Mouse (Mus musculus) midbrain, embryonic 10.5 days (tissue): ENCODE data around the gene Kcnk2. TPM values are rescaled to one million over a fixed set of nuclear protein-coding genes. Genes with fewer than 3 reads are reported as not detected.

Experiments used
- DNase-seq: peaks from one replicate; pipeline ENCODE4 v3.0.0-alpha.2; 2017; ENCODE audit warnings: low spot score
- H3K27ac ChIP-seq: fragments of 300-500 bp; sonication (generic); replicated peaks from 2 replicates; pipeline ENCODE4 v1.5.1; 2016; ENCODE audit warnings: mild to moderate bottlenecking
- H3K27me3 ChIP-seq: fragments of 300-500 bp; sonication (generic); 2 replicates; pipeline ENCODE4 v1.6.1; 2016; ENCODE audit warnings: low read depth, mild to moderate bottlenecking; ENCODE audit not compliant: poor library complexity, severe bottlenecking
- H3K36me3 ChIP-seq: fragments of 300-500 bp; sonication (generic); 2 replicates; pipeline ENCODE4 v1.6.1; 2016; ENCODE audit warnings: mild to moderate bottlenecking, moderate library complexity
- H3K4me1 ChIP-seq: fragments of 300-500 bp; sonication (generic); 2 replicates; pipeline ENCODE4 v1.6.1; 2016
- H3K4me3 ChIP-seq: fragments of 300-500 bp; sonication (generic); 2 replicates; pipeline ENCODE4 v1.5.1; 2016; ENCODE audit warnings: mild to moderate bottlenecking, moderate library complexity
- H3K9me3 ChIP-seq: fragments of 300-500 bp; sonication (generic); replicated peaks from 2 replicates; pipeline ENCODE4 v1.6.1; 2016; ENCODE audit warnings: mild to moderate bottlenecking
- WGBS: fragments of 180-500 bp; shearing (Covaris S2); methylation state at CpG from one replicate; pipeline ENCODE4 v1.1.7; 2016; 5-methylcytosine and 5-hydroxymethylcytosine counted together
- polyA plus RNA-seq: library from polyadenylated mRNA; unstranded; fragments of >200 nt; fragmentation: Nextera tagmentation; extraction: Ambion mirVana; gene quantifications from 2 replicates; pipeline ENCODE4 v1.2.1, GENCODE M21; 2016

Kcnk2 gene
- polyA plus RNA-seq, 1 experiment from 2014 or later: 2.7 TPM

GRCm38 (mm10) chr1:189235261-189235660, 166.8 kb downstream of the Kcnk2 start:
- Histone ChIP-seq H3K4me1 (no peaks in the 10 kb centered on the region), H3K27me3 (no peaks in the 10 kb centered on the region), H3K4me3 (no peak overlapping the region), H3K9me3 (no peaks in the 10 kb centered on the region), H3K27ac (no peak overlapping the region), H3K36me3 (no peaks in the 10 kb centered on the region)
- 59% methylated on average over 5 of the region's 5 CpGs for WGBS
- no peak for DNase-seq

- WGBS: 86% methylated on average over 6 of the region's 6 CpGs
These were observed 169.2 kb downstream of the Kcnk2 start for GRCm38 (mm10) chr1:189232829-189233228.

GRCm38 (mm10) chr1:189228222-189229084, 173.6 kb downstream of the Kcnk2 start:
- Histone ChIP-seq H3K4me1 (peaks cover 10% of the 10 kb centered on the region), H3K4me3 (no peak overlapping the region), H3K36me3 (no peaks in the 10 kb centered on the region), H3K9me3 (no peaks in the 10 kb centered on the region), H3K27me3 (no peaks in the 10 kb centered on the region), H3K27ac (peak overlapping the region; percentile 42)
- DNase-seq: no peak
- 80% methylated on average over 19 of the region's 19 CpGs for WGBS

More at GRCm38 (mm10) chr1:189232829-189233228, 169.2 kb downstream of the Kcnk2 start:
- Histone ChIP-seq H3K9me3 (no peaks in the 10 kb centered on the region), H3K4me1 (peaks cover 10% of the 10 kb centered on the region), H3K4me3 (no peak overlapping the region), H3K27ac (no peak overlapping the region), H3K36me3 (no peaks in the 10 kb centered on the region), H3K27me3 (no peaks in the 10 kb centered on the region)
- DNase-seq: no peak

- no peak for DNase-seq
- Histone ChIP-seq H3K4me3 (no peak overlapping the region), H3K36me3 (no peaks in the 10 kb centered on the region), H3K27ac (no peak overlapping the region), H3K9me3 (no peaks in the 10 kb centered on the region), H3K27me3 (no peaks in the 10 kb centered on the region), H3K4me1 (peaks cover 10% of the 10 kb centered on the region)
- 66% methylated on average over 4 of the region's 4 CpGs for WGBS
These were observed 174.6 kb downstream of the Kcnk2 start for GRCm38 (mm10) chr1:189227479-189227878.

GRCm38 (mm10) chr1:189219051-189219450, 183.0 kb downstream of the Kcnk2 start:
- DNase-seq: no peak
- H3K27me3 ChIP-seq: no peaks in the 10 kb centered on the region
- WGBS: 92% methylated on average over 10 of the region's 10 CpGs
- no peaks in the 10 kb centered on the region for H3K9me3 ChIP-seq
- no peaks in the 10 kb centered on the region for H3K36me3 ChIP-seq
- H3K4me1 ChIP-seq: 0 out of 2 replicates have a peak, but pooled peaks cover 4% of the 10 kb centered on the region
- 0 out of 2 replicates have a peak overlapping the region, but pooled peaks have one; percentile 9 for H3K27ac ChIP-seq
- H3K4me3 ChIP-seq: no peak overlapping the region

- Histone ChIP-seq H3K27ac (peak overlapping the region; percentile 9), H3K4me3 (no peak overlapping the region), H3K27me3 (no peaks in the 10 kb centered on the region), H3K9me3 (no peaks in the 10 kb centered on the region), H3K36me3 (no peaks in the 10 kb centered on the region), H3K4me1 (0 out of 2 replicates have a peak, but pooled peaks cover 4% of the 10 kb centered on the region)
- no peak for DNase-seq
- 88% methylated on average over 11 of the region's 11 CpGs for WGBS
These were observed 184.1 kb downstream of the Kcnk2 start for GRCm38 (mm10) chr1:189217751-189218564.

GRCm38 (mm10) chr1:189215131-189215530, 186.9 kb downstream of the Kcnk2 start:
- Histone ChIP-seq H3K36me3 (no peaks in the 10 kb centered on the region), H3K27me3 (no peaks in the 10 kb centered on the region), H3K9me3 (0 out of 2 replicates have a peak, but pooled peaks cover 9% of the 10 kb centered on the region), H3K27ac (no peak overlapping the region), H3K4me1 (0 out of 2 replicates have a peak, but pooled peaks cover 4% of the 10 kb centered on the region), H3K4me3 (no peak overlapping the region)
- WGBS: 86% methylated on average over 9 of the region's 9 CpGs
- DNase-seq: no peak

GRCm38 (mm10) chr1:189214477-189214876, 187.6 kb downstream of the Kcnk2 start:
- no peak for DNase-seq
- 95% methylated on average over 3 of the region's 3 CpGs for WGBS
- no peak overlapping the region for H3K27ac ChIP-seq
- 0 out of 2 replicates have a peak, but pooled peaks cover 9% of the 10 kb centered on the region for H3K9me3 ChIP-seq
- H3K4me1 ChIP-seq: peaks cover 10% of the 10 kb centered on the region
- H3K27me3 ChIP-seq: no peaks in the 10 kb centered on the region
- no peaks in the 10 kb centered on the region for H3K36me3 ChIP-seq
- H3K4me3 ChIP-seq: no peak overlapping the region

- no peaks in the 10 kb centered on the region for H3K27me3 ChIP-seq
- no peak for DNase-seq
- 91% methylated on average over 17 of the region's 17 CpGs for WGBS
- no peaks in the 10 kb centered on the region for H3K36me3 ChIP-seq
- 0 out of 2 replicates have a peak, but pooled peaks cover 9% of the 10 kb centered on the region for H3K9me3 ChIP-seq
- H3K27ac ChIP-seq: peak overlapping the region; percentile 73
- peaks cover 16% of the 10 kb centered on the region for H3K4me1 ChIP-seq
- H3K4me3 ChIP-seq: no peak overlapping the region
These were observed 192.4 kb downstream of the Kcnk2 start for GRCm38 (mm10) chr1:189209715-189210108.

- Histone ChIP-seq H3K9me3 (0 out of 2 replicates have a peak, but pooled peaks cover 9% of the 10 kb centered on the region), H3K27me3 (no peaks in the 10 kb centered on the region), H3K4me3 (no peak overlapping the region), H3K36me3 (no peaks in the 10 kb centered on the region), H3K27ac (peak overlapping the region; percentile 73), H3K4me1 (peaks cover 16% of the 10 kb centered on the region)
- DNase-seq: no peak
- 72% methylated on average over 12 of the region's 12 CpGs for WGBS
These were observed 192.9 kb downstream of the Kcnk2 start for GRCm38 (mm10) chr1:189209029-189209714.

GRCm38 (mm10) chr1:189208605-189209004, 193.5 kb downstream of the Kcnk2 start:
- Histone ChIP-seq H3K27ac (peak overlapping the region; percentile 65; the same call in 1 of the 2 replicates), H3K36me3 (no peaks in the 10 kb centered on the region), H3K4me1 (peaks cover 21% of the 10 kb centered on the region), H3K27me3 (no peaks in the 10 kb centered on the region), H3K9me3 (0 out of 2 replicates have a peak, but pooled peaks cover 9% of the 10 kb centered on the region), H3K4me3 (no peak overlapping the region)
- WGBS: 94% methylated on average over 9 of the region's 9 CpGs
- DNase-seq: no peak

GRCm38 (mm10) chr1:189195758-189196157, 206.3 kb downstream of the Kcnk2 start:
- Histone ChIP-seq H3K4me3 (no peak overlapping the region), H3K27ac (peak overlapping the region; percentile 13; the same call in 1 of the 2 replicates), H3K36me3 (no peaks in the 10 kb centered on the region), H3K9me3 (no peaks in the 10 kb centered on the region; the same call in 1 of the 2 replicates), H3K27me3 (no peaks in the 10 kb centered on the region), H3K4me1 (peaks cover 5% of the 10 kb centered on the region; the same call in 1 of the 2 replicates)
- no peak for DNase-seq
- 68% methylated on average over 4 of the region's 4 CpGs for WGBS
